Mouse (Mus musculus): ENCODE data around the gene Itga9. TPM values are rescaled to one million over a fixed set of nuclear protein-coding genes. Genes with fewer than 3 reads are reported as not detected.

The Itga9 gene
- polyA plus RNA-seq, 1 experiment = not detected

DNA sequence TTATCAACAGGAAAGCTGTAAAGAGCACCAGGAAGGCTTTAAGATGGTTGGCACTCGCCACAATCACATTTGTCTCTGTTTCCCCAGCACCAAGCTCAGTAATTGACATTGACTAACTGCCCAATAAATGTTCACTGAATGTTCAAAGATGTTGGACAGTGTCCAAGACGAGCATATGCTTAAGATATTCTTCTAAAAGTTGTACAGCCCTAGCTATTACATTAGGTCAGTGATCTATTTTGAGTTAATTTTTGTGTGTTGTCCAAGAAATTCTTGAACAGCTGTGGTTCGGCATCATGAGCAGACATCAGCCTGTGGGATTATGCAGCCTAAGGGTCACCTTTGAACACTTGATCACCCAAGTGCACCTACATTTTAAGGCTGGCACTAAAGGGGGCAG lies 110.9 kb downstream of the Itga9 start:
- Histone ChIP-seq H3K4me1 (ENCODE audit: control insufficient read depth, insufficient read depth, low read length) (no peaks in the 10 kb centered on the region), H3K4me3 (ENCODE audit: insufficient read depth, low read depth, low read length) (no peak overlapping the region), H3K27ac (ENCODE audit: insufficient read depth, low read depth, low read length) (no peak overlapping the region)
- TF ChIP-seq POLR2A (IDR thresholded peaks at IDR 0.05; ENCODE audit: insufficient read depth, low read depth, low read length) (no peak), CTCF (IDR thresholded peaks at IDR 0.05; ENCODE audit: insufficient read depth, low read depth, low read length) (no peak)
- 56% methylated on average over 3 of the region's 3 CpGs for WGBS

GRCm38 (mm10) chr9:118718511-118718910 lies 112.0 kb downstream of the Itga9 start:
- no peaks in the 10 kb centered on the region for H3K4me1 ChIP-seq (ENCODE audit: control insufficient read depth, insufficient read depth, low read length)
- TF ChIP-seq POLR2A (IDR thresholded peaks at IDR 0.05; ENCODE audit: insufficient read depth, low read depth, low read length) (no peak), CTCF (IDR thresholded peaks at IDR 0.05; ENCODE audit: insufficient read depth, low read depth, low read length) (no peak)
- no peak overlapping the region for H3K4me3 ChIP-seq (ENCODE audit: insufficient read depth, low read depth, low read length)
- H3K27ac ChIP-seq (ENCODE audit: insufficient read depth, low read depth, low read length) = no peak overlapping the region
- 99% methylated on average over 2 of the region's 2 CpGs for WGBS

DNA sequence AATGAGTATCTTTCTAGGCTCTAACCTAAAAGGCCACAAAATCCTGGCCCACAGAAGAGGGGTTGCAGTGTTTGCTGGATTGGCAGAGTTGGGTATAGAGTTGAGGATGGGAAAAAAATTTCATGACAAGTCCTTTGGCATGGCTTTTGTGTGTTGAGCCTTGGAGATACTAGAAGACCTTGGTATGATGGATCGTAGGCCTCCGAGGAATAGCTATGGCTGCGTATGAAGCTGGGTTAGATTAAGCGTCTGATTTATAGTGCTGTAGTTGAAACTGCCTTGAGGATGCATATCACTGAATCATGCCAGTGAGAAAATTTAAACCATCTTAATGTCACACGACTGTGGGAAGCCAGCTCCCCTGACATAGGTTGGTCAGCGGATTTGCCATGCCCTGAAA lies 114.6 kb downstream of the Itga9 start:
- H3K4me3 ChIP-seq (ENCODE audit: insufficient read depth, low read depth, low read length) = no peak overlapping the region
- WGBS = 96% methylated on average over 6 of the region's 6 CpGs
- no peaks in the 10 kb centered on the region for H3K4me1 ChIP-seq (ENCODE audit: control insufficient read depth, insufficient read depth, low read length)
- H3K27ac ChIP-seq (ENCODE audit: insufficient read depth, low read depth, low read length) = no peak overlapping the region
- TF ChIP-seq CTCF (IDR thresholded peaks at IDR 0.05; ENCODE audit: insufficient read depth, low read depth, low read length) = no peak
- no peak for TF ChIP-seq POLR2A (IDR thresholded peaks at IDR 0.05; ENCODE audit: insufficient read depth, low read depth, low read length)

- 97% methylated on average over 2 of the region's 2 CpGs for WGBS
- H3K27ac ChIP-seq (ENCODE audit: insufficient read depth, low read depth, low read length) = no peak overlapping the region
- no peak overlapping the region for H3K4me3 ChIP-seq (ENCODE audit: insufficient read depth, low read depth, low read length)
- no peaks in the 10 kb centered on the region for H3K4me1 ChIP-seq (ENCODE audit: control insufficient read depth, insufficient read depth, low read length)
- no peak for TF ChIP-seq CTCF (IDR thresholded peaks at IDR 0.05; ENCODE audit: insufficient read depth, low read depth, low read length)
- TF ChIP-seq POLR2A (IDR thresholded peaks at IDR 0.05; ENCODE audit: insufficient read depth, low read depth, low read length) = no peak
These were observed 116.4 kb downstream of the Itga9 start for GRCm38 (mm10) chr9:118722789-118723325.

DNA sequence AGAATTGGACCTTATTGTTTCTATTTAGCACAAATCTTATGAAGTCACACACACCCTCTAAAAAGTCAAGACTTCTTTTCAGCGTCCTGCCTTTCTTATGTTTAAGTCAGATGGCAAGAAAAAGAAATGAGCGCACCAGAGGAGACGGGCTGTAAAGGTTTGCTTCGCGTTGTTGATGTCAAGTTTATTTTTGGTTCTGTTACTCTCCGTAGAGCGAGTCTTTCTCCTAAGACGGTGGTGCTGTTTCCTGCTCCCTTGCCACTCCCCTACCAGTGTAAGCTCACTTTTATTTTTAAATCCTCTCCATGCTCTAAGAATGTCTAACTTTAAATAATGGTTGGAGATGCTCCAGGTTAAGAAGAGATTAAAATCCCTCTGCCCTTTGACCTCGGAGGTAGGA lies 118.6 kb downstream of the Itga9 start:
- Histone ChIP-seq H3K4me1 (ENCODE audit: control insufficient read depth, insufficient read depth, low read length) (no peaks in the 10 kb centered on the region), H3K4me3 (ENCODE audit: insufficient read depth, low read depth, low read length) (no peak overlapping the region), H3K27ac (ENCODE audit: insufficient read depth, low read depth, low read length) (no peak overlapping the region)
- 48% methylated on average over 9 of the region's 9 CpGs for WGBS
- TF ChIP-seq CTCF (IDR thresholded peaks at IDR 0.05; ENCODE audit: insufficient read depth, low read depth, low read length) = no peak
- TF ChIP-seq POLR2A (IDR thresholded peaks at IDR 0.05; ENCODE audit: insufficient read depth, low read depth, low read length) = no peak

DNA sequence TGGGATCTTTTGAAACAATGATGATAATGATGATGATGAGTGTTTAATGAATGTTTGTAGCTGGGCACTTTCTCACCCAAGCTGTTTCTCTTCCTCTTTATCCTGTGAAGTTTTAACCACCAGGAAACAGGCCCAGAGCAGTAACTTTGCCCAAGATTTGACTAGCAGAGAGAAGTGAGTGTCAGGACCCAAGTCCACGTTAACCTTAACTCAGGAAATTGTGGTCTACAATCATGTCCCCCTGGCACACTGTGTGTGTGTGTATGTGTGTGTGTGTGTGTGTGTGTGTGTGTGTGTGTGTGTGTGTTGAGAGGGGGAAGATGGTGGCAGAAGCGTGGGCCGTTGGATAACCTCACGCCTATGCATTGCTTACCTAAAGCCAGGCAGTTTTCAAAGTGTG lies 120.1 kb downstream of the Itga9 start:
- Histone ChIP-seq H3K4me3 (ENCODE audit: insufficient read depth, low read depth, low read length) (no peak overlapping the region), H3K27ac (ENCODE audit: insufficient read depth, low read depth, low read length) (no peak overlapping the region), H3K4me1 (ENCODE audit: control insufficient read depth, insufficient read depth, low read length) (peaks cover 5% of the 10 kb centered on the region; the same call in 1 of the 2 replicates)
- no peak for TF ChIP-seq POLR2A (IDR thresholded peaks at IDR 0.05; ENCODE audit: insufficient read depth, low read depth, low read length)
- no peak for TF ChIP-seq CTCF (IDR thresholded peaks at IDR 0.05; ENCODE audit: insufficient read depth, low read depth, low read length)
- 93% methylated on average over 4 of the region's 4 CpGs for WGBS

- H3K4me1 ChIP-seq (ENCODE audit: control insufficient read depth, insufficient read depth, low read length) = peaks cover 7% of the 10 kb centered on the region; the same call in 1 of the 2 replicates
These were observed 121.8 kb downstream of the Itga9 start for GRCm38 (mm10) chr9:118728296-118728695.

DNA sequence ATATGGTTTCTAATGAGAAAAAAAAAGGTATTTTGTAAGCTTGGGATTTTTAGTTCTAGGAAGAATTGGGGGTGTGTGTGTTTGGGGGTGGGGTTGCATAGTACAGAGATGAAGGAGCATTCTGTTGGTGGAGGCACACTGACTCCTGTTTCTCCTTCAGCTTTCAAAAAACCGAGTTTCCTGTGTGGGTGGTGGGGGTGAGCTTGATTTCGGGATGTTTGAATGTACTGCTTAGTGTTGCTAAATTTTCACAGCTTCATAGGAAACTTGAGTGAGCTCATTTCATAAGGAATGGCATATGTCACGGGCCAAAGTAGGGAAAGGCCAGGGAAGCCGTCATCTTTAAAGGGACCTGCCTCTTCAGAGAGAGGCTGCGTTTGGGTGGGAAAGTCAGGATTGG lies 122.5 kb downstream of the Itga9 start:
- 76% methylated on average over 5 of the region's 5 CpGs for WGBS
- H3K4me1 ChIP-seq (ENCODE audit: control insufficient read depth, insufficient read depth, low read length) = peaks cover 7% of the 10 kb centered on the region; the same call in 1 of the 2 replicates
- no peak overlapping the region for H3K4me3 ChIP-seq (ENCODE audit: insufficient read depth, low read depth, low read length)
- TF ChIP-seq CTCF (IDR thresholded peaks at IDR 0.05; ENCODE audit: insufficient read depth, low read depth, low read length) (no peak), POLR2A (IDR thresholded peaks at IDR 0.05; ENCODE audit: insufficient read depth, low read depth, low read length) (no peak)
- H3K27ac ChIP-seq (ENCODE audit: insufficient read depth, low read depth, low read length) = no peak overlapping the region

More at GRCm38 (mm10) chr9:118728296-118728695, 121.8 kb downstream of the Itga9 start:
- 80% methylated on average over 6 of the region's 6 CpGs for WGBS
- TF ChIP-seq CTCF (IDR thresholded peaks at IDR 0.05; ENCODE audit: insufficient read depth, low read depth, low read length) (no peak), POLR2A (IDR thresholded peaks at IDR 0.05; ENCODE audit: insufficient read depth, low read depth, low read length) (no peak)
- Histone ChIP-seq H3K27ac (ENCODE audit: insufficient read depth, low read depth, low read length) (no peak overlapping the region), H3K4me3 (ENCODE audit: insufficient read depth, low read depth, low read length) (no peak overlapping the region)

DNA sequence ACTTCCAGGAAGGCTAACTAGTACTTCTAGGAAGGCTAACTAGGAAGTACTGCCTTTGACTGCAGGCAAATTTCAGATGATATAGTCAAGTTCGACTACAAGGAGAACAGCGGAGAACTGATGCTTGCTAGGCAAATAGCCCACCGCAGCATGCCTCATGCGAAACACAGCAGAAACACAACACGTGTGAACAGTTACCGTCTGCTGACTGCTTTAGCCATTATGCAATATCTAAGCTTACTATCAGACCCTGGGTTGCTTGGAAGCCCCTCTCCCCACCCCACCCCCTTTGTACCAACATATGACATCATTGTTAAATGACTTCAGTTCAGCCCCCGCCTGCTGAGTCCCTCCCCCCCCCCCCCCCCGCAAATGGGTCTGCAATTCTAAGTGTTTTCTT lies 123.7 kb downstream of the Itga9 start:
- Histone ChIP-seq H3K4me1 (ENCODE audit: control insufficient read depth, insufficient read depth, low read length) (peaks cover 7% of the 10 kb centered on the region; the same call in 1 of the 2 replicates), H3K4me3 (ENCODE audit: insufficient read depth, low read depth, low read length) (no peak overlapping the region), H3K27ac (ENCODE audit: insufficient read depth, low read depth, low read length) (no peak overlapping the region)
- WGBS = 68% methylated on average over 8 of the region's 8 CpGs
- TF ChIP-seq POLR2A (IDR thresholded peaks at IDR 0.05; ENCODE audit: insufficient read depth, low read depth, low read length) (no peak), CTCF (IDR thresholded peaks at IDR 0.05; ENCODE audit: insufficient read depth, low read depth, low read length) (no peak)

Measured in olfactory bulb, adult 2 months (tissue).